Mouse (Mus musculus) neural tube, embryonic 10.5 days (tissue): ENCODE data around the gene Washc2.

Experiments used
- DNase-seq: peaks from one replicate; pipeline ENCODE4 v3.0.0-alpha.2; 2017; ENCODE audit warnings: low spot score; ENCODE audit errors: extremely low spot score

Washc2 gene

GRCm38 (mm10) chr6:116262824-116263223, 55.0 kb downstream of the Washc2 start:
- DNase-seq, result no peak

GRCm38 (mm10) chr6:116264018-116264651, 56.3 kb downstream of the Washc2 start, which contains the start of gene Zfand4:
Zfand4 (plus strand) TSS chr6:116264222.
- peak; percentile 93 for DNase-seq

DNA sequence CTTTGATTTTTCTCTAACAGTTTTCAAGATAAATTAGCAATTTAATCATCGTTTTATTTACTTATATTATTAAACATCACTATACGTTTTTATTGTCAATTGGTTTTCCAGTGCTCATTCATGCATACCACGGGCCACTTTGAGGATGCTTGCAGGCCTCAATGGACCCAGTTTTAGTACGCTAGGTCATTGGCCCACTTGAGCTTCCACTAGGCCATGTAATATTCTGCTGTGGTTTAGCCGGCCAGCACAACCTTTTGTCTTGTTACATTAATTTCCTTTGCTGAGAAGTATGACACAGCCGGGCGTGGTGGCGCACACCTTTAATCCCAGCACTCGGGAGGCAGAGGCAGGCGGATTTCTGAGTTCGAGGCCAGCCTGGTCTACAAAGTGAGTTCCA, 57.0 kb downstream of the Washc2 start:
- peak; percentile 17 for DNase-seq

- no peak for DNase-seq
Measured at GRCm38 (mm10) chr6:116265603-116266002, 57.8 kb downstream of the Washc2 start.

DNA sequence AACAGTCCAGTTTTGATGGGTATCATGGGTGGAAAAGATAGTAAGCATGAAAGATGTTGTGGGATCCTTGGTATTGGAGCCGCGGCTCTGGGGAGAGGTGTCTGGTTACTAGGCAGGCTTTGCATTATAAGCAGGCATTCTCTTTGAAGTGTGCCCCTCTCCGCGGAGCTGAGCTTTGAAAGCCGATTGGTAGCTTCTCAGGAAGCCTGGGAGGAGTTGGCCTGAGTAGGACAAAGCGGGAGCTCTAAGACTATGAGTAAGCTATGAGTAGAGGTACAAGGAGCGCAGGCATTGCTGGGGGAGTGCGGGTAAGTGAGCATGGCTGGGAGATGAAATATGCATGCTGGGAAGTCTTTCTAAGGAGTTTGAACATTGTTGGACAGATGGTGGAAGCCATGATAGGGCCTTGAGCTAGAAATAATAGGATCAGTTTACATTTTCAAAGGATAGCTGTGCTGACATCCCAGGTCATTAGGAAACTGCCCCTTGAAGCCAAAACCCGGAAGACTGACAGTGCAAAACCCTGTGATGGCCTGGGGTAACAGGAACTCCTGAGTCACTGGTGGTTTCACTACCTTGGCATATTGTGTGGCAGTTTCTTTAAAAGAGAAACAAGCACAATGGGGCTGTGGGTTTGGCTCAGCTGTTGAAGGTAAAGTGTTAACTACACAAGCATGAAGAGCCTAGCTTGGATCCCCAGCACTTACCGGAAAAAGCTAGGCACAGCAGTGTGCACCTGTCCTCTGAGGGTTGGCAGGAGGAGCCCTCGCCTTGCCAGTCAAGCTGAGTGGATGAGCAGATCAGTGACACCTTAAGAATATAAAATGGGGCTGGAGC, 58.7 kb downstream of the Washc2 start:
- DNase-seq, result peak; percentile 71

DNA sequence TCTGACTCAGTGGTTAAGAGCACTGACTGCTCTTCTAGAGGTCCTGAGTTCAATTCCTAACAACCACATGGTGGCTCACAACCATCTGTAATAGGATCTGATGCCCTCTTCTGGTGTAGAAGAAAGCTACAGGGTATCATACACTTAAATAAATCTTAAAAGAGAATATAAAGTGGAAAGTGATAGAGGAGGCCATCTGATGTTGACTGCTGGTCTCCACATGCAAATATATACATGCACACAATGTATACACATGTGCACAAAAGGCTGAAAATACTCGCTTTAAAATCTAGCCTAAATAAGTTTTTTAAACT, 59.2 kb downstream of the Washc2 start:
- no peak for DNase-seq

DNA sequence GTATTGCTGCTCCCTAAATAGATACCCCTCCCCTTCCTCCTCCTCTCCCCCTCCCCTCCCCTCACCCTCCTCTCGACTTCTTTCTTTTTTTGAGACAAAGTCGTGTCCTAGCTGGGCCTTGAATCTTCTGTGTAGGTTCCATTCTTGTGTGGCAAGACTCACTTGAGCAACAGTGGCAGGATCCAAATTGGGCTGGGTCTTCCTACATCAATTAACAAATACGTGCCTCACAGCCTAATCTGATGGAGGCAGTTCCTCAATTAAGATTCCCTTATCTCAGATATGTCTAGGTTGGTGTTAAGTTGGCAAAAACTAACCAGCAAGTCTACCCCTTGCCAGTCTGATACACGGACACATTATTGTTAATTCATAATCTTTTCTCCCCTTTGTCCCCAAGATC, 67.9 kb downstream of the Washc2 start:
- DNase-seq, result no peak

DNA sequence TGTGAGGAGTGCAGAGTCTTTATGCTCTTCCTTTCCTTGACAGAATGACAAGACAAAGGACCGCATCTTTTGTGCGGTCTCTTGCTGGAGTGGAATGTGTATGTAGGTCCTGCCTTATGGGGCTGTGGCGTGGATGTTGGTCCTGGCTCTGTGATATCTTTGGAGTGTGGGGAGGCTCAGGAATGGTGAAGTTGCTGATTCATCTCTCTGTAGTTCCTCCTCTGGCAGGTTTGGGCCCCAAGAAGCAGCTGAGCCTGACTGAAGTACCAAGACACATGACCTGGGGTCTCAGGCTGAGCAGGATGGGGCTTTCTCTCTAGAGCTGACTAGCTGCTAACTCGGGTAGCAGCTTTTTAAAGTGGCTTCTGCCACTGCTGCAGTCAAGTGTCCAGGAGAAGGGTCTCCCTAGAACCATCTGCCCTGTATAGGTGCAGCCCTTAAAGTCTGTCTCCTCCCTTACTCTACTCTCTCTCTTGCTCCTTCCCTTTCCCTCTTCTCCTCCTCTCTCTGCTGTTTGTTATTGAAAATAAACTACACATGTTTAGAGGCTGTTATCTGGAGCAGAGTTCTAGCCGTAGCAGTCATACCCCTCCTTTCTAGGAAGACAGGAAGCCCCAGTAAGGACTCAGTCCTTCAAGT, 71.0 kb downstream of the Washc2 start:
- no peak for DNase-seq

DNA sequence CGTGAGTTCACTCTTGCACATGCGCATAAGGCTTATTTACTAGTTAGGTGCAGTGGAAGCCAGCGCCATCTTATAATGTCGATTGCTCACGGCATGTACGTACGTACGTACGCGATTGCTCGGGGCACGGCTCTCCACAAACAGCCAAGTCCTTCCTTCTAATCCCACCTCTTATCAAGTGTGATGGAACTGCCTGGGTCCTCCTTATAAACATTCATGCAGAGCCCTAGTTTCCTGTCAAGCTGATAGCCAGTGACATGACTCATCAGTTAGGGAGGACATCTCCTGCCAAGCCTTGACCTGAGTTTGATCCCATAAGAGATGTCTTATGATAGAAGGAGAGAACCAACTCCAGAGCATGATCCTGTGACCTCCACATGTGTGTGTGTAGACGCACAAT, 73.2 kb downstream of the Washc2 start:
- DNase-seq, result no peak

- no peak for DNase-seq
Measured at GRCm38 (mm10) chr6:116282546-116282945, 74.7 kb downstream of the Washc2 start.

DNA sequence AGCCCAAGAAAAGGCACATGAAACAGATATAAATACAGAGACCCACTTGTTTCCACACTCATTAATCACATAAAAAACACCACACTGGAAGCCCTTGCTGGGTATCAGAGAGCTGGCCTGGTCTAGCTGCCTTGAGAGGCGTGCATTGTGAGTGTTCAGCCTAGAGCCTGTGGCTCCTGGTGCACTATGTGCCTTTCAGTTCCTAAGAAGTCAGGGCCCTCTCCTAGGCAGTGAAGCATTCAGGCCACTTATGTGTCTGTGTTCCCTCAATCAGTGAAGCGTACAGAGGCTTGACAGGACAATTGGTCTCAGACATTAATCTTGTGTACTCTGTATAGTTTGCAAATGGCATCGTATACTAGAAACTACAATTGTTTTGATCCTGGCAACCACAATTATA, 75.4 kb downstream of the Washc2 start:
- no peak for DNase-seq

DNA sequence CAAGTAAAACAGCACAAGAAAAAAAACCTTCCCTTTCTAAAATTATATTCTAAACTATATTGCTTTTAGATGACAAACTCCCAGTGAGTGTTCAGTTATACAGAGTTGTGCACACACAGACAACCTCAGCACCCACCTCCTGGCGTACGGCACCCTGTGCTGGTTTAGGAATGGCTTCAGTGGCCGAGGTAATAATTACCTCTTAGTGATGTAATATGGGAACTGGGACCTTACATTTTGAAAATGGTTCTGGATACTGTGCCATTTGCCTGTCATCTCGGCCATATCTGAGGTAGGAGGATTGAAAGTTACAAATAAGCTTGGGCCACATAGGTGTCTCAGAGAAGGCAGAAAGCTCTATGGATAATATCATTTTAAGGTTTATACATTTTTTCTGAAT, 78.5 kb downstream of the Washc2 start:
- no peak for DNase-seq

DNA sequence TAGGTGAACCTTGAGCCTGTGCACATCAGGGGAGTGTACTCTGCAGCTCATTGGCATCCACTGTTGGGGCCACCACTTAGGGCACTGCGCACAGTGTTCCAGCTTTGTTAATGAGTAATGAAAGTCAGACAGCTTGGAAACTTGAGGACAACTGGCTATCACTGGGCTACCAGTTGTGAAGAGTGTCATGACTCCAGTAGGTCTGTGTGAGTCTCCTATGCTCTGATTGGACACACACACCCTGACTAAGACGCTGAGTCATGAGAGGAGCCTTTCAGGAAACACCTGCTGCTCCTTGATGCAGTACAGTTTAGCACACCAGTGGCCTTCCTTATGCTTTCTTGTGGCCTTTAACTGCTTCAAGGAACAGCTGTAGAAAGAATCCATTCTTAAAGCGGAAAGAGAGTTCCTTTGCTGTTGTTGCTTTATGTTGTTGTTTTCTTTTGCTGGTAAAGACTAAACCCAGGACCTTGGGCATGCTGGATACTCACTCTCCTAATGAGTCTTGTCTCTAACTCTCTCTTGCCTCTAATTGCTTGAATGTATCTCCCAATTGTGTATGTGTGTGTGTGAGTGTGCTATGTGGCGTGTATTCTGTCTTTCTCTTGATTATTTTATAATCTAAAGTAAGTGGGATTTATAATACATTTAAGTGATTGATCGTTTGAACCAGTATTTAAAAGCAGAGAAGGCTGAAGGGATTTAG, 79.2 kb downstream of the Washc2 start:
- DNase-seq, result no peak

GRCm38 (mm10) chr6:116311411-116311810, 103.6 kb downstream of the Washc2 start:
- no peak for DNase-seq
